Mouse (Mus musculus): Measurements from ENCODE around the gene Hcn3. TPM values are rescaled to one million over a fixed set of nuclear protein-coding genes. Genes with fewer than 3 reads are reported as not detected.
A peak's percentile ranks its signal among the peaks of the same experiment; 100 is the strongest.

Gene Hcn3
- 10 to 100 TPM in 2 of 4 experiments, 1 to 10 TPM in 2; 6.8 to 22.2 (median 10.1) TPM for total RNA-seq (2022)

DNA sequence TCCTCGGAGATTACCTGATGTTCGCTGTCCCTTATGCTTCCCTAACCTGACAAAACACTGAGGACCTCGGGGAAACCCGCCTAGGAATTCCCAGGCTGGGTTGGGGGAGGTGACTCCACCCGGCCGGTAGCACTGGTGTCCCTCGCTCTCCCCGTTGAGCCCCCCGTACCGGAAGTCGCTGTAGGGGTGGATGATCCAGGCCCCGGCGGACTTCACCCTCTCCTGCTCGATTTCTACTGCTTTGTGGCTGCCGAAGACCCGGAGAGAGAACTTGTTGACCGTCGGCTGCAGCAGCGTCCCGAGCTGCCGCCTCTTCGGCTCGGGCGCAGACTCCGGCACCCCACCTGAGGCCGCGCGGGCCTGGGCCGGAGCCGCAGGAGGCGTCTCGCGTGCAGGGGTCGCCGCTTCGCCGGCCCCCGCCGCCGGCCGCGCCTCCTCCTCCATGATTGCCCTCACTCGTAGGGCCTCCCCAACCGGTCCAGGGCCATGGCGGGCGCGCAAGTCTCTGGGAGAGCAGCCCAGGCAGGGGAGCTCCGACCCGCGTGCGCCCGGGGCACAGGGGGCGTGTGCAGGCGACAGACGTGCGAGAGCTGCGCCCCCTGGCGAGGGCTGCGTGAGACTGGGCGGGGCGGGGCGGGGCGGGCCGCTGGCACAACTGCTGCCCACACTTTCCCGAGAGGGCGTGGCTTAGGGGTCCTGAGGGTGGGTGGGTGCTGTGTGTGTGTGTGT lies at the start of gene Hcn3:
TSS of gene Hcn3 (minus strand) at position 581 of the 729 bp plus-strand sequence.
- no peak for DNase-seq

DNA sequence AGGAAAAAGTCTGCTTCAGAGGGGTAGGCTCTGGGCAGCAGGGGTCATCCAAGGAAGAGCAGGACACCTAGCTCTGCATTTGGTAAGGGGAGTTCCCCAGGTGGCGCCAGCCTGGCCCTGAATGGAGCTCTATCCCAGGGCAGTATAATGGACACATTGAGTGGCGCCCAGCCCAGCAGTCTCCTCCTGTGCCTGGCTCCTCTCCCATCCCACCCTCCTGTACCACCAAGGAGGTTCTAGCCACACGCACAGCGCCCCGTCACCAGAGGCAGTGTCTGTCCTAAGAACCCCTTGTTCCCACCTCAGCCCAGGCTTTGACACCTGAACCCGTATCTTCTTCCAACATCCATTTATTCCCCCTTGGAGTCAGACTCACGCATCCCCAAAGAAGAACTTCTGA lies 49.7 kb upstream of the Hcn3 start:
- DNase-seq, result no peak

DNA sequence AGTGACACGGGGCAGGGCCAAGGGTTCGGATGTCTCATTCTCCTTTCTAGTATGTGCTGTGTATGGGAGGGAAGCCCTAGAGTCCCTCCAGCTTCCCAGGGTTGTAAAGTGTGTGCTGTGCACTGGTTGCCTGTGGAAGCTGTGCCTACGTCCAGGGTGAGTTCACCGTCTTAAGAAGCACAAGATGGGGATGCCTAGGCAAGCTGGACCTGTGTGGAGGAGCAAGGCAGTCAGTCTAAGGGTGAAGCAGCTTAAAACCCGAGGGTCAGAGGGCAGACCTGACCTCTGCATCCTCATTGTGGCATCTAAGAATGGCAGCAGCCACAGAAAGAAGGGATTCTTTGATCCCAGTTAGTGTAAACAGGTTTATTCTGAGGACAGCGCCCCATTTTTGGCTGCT lies 48.7 kb upstream of the Hcn3 start:
- no peak for DNase-seq

DNA sequence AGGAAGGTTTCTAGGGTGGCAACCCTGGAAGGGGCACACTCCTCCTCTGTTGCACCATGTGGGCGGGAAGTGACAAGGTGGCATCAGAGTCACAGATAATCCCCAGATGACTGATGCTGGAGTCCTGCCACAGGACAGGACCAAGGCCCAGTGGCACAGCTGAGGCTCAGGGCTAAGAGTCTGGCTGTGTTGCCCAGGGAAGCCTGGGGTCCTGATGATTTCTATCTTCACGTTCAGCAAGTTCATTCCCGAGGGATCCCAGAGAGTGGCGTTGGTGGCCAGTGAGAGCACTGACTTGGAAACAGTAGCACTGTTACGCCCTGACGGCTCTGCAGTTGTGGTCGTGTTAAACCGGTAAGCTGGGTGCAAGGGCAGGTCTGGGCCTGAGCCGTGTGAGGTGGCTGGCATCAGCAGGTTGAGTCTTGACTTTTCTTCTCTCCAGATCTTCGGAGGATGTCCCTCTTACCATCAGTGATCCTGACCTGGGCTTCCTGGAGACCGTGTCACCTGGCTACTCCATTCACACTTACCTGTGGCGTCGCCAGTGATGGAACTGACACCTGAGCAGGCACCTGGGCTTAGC lies 48.2 kb upstream of the Hcn3 start:
- no peak for DNase-seq

DNA sequence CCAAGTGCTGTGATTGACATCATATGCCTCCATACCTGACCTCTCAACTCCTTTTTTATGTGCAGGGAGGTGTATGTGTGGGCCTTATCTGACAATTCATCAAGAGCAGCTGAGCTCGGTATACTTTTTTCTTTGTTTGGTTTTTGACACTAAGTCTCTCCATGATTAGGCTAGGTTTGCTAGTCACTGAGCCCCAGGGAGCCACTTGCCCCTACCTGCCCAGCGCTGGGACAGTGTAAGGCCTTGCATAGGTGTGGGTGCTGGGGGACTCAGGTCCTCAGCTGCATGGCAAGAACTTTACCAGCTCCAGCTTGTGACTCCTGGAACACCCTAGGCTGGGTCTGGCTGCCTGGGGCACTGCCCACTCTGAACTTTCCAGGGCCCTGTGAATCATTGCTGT lies 46.7 kb upstream of the Hcn3 start:
- DNase-seq, result no peak

DNA sequence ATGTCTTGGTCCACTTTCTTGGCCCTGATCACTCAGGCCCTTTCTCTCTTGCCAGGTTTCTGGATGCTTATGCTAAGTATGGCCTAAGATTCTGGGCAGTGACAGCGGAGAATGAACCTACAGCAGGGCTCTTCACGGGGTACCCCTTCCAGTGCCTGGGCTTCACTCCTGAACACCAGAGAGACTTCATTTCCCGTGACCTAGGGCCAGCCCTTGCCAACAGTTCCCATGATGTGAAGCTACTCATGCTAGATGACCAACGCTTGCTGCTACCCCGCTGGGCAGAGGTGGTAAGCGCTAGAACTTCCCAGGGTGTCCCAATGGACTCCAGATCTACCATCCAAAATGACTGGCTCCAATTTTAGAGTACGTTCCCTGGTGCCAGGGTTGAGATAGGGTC lies 46.1 kb upstream of the Hcn3 start:
- DNase-seq, result no peak

DNA sequence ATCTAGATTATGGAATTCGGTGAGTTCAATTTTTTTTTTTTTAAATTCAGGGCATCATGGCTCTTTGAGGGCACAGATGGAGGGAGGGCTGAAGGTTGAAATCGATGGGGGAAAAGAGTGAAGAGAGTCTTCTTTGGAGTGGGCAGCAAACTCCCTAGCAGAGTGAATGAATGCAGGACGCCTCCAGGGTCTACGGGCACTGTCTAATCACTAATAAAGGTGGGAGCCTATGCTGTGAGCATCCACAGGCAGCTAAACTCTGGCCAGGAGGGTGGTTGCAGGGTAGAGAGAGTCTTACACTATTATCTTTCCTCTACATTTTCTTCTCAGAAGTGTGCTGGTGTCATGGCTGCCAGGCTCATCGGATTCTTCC lies 43.1 kb upstream of the Hcn3 start:
- DNase-seq, result no peak

DNA sequence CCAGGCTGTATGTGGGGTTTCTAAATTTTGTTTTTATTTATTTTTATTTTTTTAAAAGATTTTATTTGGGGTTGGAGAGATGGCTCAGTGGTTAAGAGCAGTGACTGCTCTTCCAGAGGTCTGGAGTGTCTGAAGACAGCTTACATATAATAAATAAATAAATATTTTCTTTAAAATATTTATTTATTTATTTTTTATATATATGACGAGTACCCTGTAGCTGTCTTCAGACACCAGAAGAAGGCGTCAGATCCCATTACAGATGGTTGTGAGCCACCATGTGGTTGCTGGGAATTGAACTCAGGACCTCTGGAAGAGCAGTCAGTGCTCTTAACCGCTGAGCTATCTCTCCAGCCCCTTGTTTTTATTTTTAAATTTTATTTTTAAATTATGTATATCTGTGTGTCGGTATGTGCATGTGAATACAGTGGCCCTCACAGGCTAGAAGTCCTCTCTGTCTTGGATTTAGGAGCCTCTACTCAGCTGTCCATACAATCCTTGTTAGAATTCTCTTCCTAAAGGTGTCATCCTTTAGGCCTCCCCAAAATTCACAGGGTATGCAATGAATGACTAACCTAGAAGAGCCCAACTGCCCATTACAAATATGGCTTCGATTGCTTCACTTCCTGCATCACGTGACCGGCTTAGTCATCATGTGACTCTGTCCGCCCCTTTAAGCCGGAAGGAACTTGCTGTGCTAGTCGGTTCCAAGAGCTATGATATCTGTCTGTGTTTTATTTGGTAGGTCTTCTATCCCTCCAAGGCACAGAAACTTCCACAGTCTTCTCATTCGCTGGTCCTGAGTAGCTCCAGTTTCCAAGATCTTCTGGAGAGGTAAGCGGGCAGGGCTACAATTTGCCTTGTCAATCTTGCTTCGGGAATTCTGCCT lies 42.5 kb upstream of the Hcn3 start, which contains the start of gene Gba:
TSS of gene Gba (plus strand) at position 676 of the 889 bp plus-strand sequence.
- DNase-seq, result peak; percentile 77

DNA sequence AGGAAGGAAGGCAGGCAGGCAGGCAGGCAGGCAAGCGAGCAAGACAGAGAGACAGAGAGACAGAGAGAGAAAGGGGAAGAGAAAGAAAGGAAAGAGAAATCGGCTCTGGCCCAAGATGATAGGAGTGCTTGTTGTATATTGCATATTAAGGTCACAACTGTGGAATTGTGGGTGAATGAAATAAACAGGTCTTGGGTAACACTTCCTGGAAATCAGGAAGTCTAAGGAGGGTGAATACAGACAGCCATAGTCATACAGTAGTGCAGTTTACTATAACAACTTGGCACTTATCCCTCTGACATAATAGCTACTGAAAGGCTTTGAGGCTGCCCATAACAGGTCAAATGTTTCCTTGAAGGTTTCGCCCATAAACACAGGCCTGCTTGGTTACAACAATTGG lies 39.8 kb upstream of the Hcn3 start:
- DNase-seq, result no peak

DNA sequence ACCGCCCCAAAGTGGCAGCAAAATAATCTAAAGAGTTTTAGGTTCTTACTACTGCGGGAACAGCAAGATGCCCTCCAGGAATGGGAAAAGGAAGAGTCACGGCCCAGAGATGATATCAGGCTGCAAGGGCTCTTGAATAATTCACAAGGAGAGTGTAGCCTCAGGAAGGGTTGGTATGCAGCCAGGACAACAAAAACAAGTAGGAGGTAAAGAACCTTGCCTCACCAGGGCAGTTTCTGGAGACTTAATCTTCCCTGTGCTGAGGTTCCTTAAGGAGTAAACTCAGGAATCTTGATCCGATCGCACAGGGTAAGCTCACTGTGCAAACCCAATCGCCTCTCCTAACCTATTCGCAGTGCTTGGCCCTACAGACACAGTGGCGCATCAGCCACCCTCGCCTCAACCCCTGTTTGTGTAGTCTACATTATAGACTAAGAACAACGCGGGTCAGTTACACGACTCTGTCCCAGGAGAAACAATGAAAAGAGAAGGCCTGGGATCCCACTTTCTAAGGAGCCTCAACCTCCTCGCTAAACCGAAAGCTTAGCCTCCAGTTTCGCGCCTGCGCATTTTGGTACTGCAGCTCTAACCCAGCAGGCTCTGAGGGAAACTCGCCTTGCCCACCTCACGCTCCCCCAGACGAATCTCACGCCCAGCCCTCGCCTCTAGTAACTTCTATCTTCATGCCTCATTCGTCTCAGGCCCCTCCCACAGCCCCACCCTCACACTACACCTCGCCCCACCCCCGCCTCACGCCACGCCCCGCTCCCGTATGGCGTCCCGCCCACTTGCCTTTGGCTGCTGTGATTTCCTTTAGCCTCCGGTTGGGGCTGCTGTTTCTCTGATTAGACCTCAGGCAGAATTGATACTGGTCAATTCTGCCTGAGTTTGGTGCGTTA lies 36.2 kb upstream of the Hcn3 start:
- DNase-seq, result peak; percentile 86

DNA sequence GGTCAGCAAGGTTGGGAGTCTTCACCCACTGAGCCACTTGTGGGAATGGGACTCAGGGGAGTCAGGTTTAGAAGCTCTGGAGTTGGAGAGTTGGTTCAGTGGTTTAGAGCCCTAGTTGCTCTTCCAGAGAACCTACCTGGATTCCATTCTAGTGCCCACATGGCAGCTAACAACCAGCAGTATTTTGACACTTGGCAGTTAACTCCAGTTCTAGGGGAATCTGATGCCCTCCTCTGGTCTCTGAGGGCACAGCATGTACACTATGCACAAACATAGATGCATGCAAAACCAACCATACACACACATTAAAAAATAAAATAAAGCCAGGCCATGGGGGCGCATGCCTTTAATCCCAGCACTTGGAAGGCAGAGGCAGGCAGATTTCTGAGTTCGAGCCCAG lies 33.9 kb upstream of the Hcn3 start:
- DNase-seq, result no peak

DNA sequence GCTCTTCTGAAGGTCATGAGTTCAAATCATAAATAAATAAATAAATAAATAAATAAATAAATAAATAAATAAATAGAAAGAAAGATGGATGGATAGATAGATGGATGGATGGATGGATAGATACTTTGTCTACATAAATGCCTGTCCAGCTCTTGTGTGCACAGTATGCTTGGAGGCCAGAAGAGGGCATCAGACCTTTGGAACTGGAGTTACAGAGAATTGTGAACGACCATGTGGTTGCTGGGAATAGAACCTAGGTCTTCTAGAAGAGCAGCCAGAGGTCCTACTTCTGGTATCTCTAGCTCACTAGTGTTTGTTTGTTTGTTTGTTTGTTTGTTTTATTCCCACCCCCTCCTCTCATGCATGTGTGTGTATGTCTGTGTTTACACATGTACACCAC lies 33.4 kb upstream of the Hcn3 start:
- no peak for DNase-seq

DNA sequence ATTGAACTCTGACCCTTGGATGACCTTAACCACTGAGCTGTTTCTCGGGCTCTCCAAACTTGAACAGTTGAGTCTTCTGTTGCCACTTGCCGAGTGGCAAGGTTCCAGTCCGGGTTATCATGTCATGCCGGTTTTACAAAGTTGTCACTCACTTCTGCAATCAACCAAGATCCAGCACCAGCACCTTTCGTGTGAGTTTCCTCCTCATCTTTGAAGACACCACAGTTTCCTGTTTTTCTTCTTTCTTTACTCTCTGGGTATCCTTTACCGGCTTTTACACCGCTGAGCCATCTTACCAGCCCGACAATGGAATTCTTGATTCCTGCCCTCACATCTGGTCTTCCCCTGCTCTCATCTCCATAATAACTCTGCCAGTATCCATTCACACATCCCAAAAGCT lies 30.4 kb upstream of the Hcn3 start:
- no peak for DNase-seq

DNA sequence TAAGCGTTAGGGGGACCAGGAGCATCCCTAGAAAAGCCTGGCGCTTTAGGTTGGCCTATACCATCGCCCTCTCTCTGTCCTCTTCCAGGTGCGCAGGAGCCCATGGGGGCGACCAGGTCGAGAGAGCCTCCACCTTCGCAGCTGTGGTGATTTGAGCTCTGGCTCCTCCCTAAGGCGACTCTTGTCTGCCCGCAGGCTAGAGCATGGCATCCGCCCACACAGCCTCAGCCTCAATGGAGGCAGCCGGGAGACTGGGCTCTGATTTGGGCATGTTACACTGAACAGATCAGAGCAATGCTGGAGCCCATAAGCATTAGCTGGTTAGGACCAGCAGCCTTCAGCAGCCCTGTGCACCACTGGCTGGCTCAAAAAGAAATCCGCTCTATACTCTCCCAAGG lies 28.5 kb upstream of the Hcn3 start:
- DNase-seq, result no peak

DNA sequence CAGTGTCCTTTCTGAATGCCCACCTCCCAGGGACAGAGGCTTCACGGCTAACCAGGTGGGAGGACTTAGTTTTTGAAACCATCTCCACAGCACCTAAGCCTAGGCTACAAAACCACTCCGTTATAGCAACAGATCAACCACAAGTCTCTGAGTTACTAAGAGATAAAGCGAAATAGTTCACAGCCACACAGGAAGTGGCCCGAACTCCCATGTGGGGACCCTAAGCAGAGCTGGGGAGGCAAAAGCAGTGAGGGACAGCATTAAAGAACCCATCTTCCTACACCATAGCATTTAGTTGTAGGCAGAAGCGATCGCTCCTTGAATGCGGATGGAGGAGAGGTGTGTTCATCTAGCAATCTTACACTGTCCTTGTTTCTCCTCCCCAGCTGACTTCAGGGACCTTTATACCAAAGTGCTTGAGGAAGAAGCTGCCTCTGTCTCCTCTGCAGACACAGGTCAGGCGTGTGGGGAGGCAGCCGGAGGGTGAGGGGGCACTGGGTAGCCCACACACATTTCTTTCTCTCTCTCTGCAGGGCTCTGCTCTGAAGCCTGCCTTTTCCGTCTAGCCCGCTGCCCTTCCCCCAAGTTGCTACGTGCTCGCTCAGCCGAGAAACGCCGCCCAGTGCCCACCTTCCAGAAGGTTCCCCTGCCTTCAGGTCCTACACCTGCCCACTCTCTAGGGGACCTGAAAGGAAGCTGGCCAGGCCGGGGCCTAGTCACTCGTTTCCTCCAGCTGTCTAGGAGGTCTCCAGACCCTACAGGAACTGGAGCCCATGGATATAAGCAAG lies 27.9 kb upstream of the Hcn3 start:
- no peak for DNase-seq

DNA sequence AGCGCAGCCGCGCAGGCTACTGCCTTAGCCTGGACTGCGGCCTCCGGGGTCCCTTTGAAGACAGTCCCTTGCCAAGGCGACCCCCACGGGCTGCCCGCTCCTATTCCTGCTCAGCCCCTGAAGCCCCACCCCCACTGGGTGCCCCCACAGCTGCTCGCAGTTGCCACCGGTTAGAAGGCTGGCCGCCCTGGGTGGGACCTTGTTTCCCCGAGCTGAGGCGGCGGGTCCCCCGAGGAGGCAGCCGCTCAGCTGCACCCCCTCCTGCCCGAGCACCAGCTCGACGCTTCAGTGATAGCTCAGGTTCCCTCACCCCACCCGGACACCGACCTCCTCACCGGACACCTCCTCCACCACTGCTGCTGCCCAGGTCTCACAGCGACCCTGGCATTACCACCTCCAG lies 27.2 kb upstream of the Hcn3 start:
- no peak for DNase-seq

DNA sequence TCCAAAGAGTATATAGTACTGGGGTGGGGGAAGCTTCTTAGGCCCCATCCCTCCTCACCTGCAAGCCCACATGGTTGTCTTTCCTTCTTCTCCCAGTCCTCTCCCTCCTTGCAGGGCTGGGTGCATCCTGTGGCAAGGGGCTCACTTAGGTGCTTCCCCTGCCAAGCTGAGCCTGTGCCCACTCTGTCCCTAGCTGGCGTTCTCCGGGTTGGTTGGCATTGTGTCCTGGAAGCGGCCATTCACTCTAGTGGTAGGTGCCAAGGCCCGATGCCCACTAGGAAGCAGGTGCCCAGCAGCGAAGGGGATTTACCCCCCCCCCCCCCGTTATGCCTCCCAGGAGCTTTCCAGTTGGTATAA lies 23.9 kb upstream of the Hcn3 start:
- no peak for DNase-seq

DNA sequence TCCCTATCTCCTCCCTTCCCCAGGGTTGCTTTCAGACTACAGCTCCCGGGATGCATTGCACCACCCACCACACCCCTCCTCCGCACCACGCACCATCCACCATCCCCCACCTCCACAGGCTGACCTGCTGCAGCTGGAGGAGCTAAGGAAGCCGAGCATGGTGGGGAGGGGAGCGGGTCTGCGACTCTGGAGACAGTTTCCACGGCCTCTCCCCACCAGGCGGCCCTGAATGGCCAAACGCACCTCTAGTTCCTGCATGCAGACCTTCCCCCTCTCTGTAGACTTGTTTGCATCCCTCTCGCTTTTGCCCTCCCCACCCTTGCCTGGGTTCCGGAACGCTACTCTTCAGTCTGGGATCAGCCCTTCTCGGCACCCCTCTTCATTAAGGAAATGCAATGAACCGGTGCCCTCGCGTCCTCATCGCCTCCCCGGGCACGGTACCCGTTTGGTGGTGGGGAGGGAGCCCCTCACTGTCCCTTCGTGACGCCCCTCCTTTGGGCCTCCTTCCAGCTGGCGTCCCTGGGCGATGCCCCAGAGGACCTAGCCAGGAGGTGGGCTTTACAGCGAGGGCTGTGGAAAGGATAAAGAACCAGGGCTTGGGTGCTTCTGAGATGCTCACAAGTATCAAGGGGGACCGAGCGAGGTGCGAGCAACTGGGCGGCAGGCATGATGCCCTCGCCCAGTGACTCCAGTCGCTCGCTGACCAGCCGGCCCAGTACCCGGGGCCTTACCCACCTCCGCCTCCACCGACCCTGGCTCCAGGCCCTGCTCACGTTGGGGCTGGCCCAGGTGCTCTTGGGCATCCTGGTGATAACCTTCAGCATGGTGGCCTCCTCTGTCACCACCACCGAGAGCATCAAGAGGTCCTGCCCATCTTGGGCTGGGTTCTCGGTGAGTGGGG lies 23.3 kb upstream of the Hcn3 start, which contains the start of gene Fam189b:
TSS of gene Fam189b (plus strand) at position 86 of the 901 bp plus-strand sequence.
- DNase-seq, result peak; percentile 86

DNA sequence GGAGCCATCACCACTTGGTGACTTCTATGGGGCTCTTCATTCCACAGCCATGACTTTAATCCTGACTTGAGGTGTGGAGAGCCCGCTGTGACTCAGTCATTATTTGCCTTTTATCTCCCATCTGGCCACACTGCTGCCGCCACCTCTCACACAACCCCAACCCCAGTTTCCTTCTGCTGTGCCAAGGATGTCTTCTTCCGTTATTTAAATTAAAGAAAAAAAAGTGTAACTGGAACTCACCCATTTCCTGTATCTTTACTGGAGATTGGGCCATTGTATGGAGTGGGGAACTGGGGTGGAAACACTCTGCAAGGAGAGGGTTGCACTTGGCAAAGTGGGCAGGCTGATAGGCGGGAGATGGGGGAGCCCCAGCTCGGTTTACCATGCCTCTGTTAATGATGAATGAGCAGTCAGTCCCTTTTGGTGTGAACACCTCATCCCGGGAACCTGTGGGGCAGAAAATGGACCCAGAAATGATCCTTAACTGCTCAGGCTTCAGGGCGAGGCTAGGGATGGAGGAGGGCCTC lies 22.6 kb upstream of the Hcn3 start:
- no peak for DNase-seq
